Mouse (Mus musculus): ENCODE results near the gene Gas8. TPM values are rescaled to one million over a fixed set of nuclear protein-coding genes. Genes with fewer than 3 reads are reported as not detected.
"Not testable (repeated sequence)": the region's sequence is repeated elsewhere in the genome, so short reads cannot be mapped to it uniquely, and the experiment has no call there.

Gas8 gene
- polyA plus RNA-seq, 1 experiment from 2014 or later = 2.7 TPM

- Histone ChIP-seq H3K4me1 (ENCODE audit: insufficient read depth) (peaks cover 9% of the 10 kb centered on the region), H3K4me2 (ENCODE audit: low read depth, low read length) (no peak overlapping the region), H3K9ac (replicated peaks) (no peak overlapping the region), H3K36me3 (replicated peaks; ENCODE audit: insufficient read depth, low read length) (peaks cover 3% of the 10 kb centered on the region; the same call in 1 of the 2 replicates), H3K9me3 (ENCODE audit: low read length) (no peaks in the 10 kb centered on the region), H3K4me3 (ENCODE audit: low read depth, low read length) (no peak overlapping the region), H3K27me3 (ENCODE audit: insufficient read depth, low read length) (peaks cover 35% of the 10 kb centered on the region), H3K27ac (ENCODE audit: low read depth) (no peak overlapping the region)
- no peak for ATAC-seq
- TF ChIP-seq EP300 (IDR thresholded peaks at IDR 0.05; ENCODE audit: low read depth) (no peak), CTCF (IDR thresholded peaks at IDR 0.05; ENCODE audit: low read depth) (no peak)
- no peak for DNase-seq
- 65% methylated on average over 5 of the region's 5 CpGs for WGBS (ENCODE audit: insufficient replicate concordance)
These were observed 7.8 kb upstream of the Gas8 start for GRCm38 (mm10) chr8:123510819-123511218.

DNA sequence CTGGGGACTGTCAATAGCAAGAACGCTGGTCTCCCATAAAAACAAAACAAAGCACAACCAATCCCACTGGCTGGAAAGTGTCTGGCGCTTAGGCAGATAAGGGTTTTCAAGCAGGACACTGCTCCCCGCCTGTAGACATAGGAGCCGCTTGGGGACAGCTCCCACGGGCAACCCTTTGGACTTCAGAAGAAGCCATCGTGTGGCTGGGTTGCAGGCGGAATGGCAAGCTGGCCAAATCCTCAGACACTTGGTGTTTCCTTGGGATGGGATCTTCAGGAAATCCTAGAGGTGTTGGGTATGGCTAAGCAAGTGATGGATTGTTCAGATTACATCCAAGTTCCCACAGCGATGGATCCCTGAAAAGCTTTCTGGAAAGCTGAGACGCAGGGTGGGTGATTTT lies 4.5 kb upstream of the Gas8 start:
- no peak for ATAC-seq
- Histone ChIP-seq H3K27me3 (ENCODE audit: insufficient read depth, low read length) (peaks cover 37% of the 10 kb centered on the region), H3K36me3 (replicated peaks; ENCODE audit: insufficient read depth, low read length) (no peaks in the 10 kb centered on the region), H3K4me1 (ENCODE audit: insufficient read depth) (peaks cover 15% of the 10 kb centered on the region), H3K9ac (replicated peaks) (no peak overlapping the region), H3K9me3 (ENCODE audit: low read length) (no peaks in the 10 kb centered on the region), H3K27ac (ENCODE audit: low read depth) (no peak overlapping the region), H3K4me3 (ENCODE audit: low read depth, low read length) (peak overlapping the region; percentile 57; the same call in 1 of the 2 replicates), H3K4me2 (ENCODE audit: low read depth, low read length) (no peak overlapping the region)
- no peak for TF ChIP-seq CTCF (IDR thresholded peaks at IDR 0.05; ENCODE audit: low read depth)
- TF ChIP-seq EP300 (IDR thresholded peaks at IDR 0.05; ENCODE audit: low read depth) = no peak
- no peak for DNase-seq
- WGBS (ENCODE audit: insufficient replicate concordance) = 4% methylated on average over 9 of the region's 9 CpGs

DNA sequence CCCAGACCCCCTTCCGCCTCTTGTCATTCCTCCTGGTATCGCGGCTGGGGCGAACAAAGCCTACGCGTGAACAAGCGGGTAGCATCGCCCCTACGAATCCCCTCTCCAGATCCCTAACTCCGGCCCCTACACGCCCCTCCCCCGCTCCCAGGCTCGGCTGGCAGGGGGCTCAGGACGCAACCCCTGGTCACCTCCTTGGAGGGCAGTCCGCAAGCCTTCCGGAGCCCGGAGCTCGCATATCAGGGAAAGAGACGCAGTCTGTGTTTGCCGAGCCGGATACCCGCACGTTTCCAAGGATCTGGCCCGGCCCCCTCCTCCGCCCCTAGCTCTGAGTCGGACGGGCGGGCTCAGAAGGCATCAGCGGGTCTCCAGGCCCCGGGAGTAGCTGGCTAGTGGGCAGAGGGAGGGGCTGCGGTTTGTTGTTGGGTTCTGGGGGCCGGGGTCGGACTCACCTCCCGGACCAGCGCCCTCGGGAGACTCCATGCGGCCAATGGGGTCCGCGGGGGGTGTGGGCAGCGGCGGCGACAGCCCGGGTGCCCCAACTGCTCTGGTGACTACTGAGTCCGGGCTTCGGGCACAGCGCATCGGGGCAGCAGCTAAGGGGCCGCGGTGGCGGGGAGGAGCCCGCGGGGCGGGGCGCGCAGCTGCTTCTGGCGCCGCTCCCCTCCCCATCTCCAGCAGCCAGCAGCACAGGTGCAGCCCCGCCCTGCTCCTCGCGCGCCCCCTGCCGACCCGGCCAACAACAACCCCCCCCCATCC lies 3.7 kb upstream of the Gas8 start, which contains the start of gene Dbndd1:
Gene Dbndd1 (minus strand): TSS at position 683 of the 759 bp plus-strand sequence.
- DNase-seq (peak; percentile 48), ATAC-seq (no peak)
- no peak within 1 kb of the TSS; the same call in 1 of the 2 replicates for H3K9ac ChIP-seq (replicated peaks)
- H3K27ac ChIP-seq (ENCODE audit: low read depth) = no peak within 1 kb of the TSS
- H3K27me3 ChIP-seq (ENCODE audit: insufficient read depth, low read length) = peaks cover 37% of the 10 kb centered on the region
- 1% methylated on average over 49 of the region's 63 CpGs for WGBS (ENCODE audit: insufficient replicate concordance)
- H3K4me2 ChIP-seq (ENCODE audit: low read depth, low read length) = peak within 1 kb of the TSS; percentile 73
- no peaks in the 10 kb centered on the region for H3K36me3 ChIP-seq (replicated peaks; ENCODE audit: insufficient read depth, low read length)
- peak within 1 kb of the TSS; percentile 57 for H3K4me3 ChIP-seq (ENCODE audit: low read depth, low read length)
- peaks cover 18% of the 10 kb centered on the region for H3K4me1 ChIP-seq (ENCODE audit: insufficient read depth)
- no peaks in the 10 kb centered on the region for H3K9me3 ChIP-seq (ENCODE audit: low read length)
- TF ChIP-seq CTCF (IDR thresholded peaks at IDR 0.05; ENCODE audit: low read depth) (peak; percentile 11; the same call in 1 of the 2 replicates), EP300 (IDR thresholded peaks at IDR 0.05; ENCODE audit: low read depth) (no peak)

DNA sequence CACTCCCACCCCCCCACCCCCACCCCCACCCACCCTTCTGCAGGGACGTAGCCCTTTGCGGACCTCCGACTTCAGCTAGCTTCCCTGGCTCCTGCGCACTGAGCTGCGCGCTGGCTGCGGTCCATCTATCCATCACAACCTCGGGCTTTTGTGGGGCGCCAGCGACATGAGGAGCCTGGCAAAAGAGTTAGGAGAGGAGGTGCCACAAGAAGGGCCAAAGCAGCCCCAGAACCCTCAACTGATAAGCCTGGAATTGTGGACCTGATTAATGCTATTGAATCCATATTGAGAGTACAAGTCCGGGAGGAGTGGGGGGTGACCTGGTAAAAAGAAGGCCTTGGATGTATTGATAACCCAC lies 3.1 kb upstream of the Gas8 start:
- no peak for ATAC-seq
- Histone ChIP-seq H3K9me3 (ENCODE audit: low read length) (no peaks in the 10 kb centered on the region), H3K9ac (replicated peaks) (no peak overlapping the region), H3K4me3 (ENCODE audit: low read depth, low read length) (no peak overlapping the region; the same call in 1 of the 2 replicates), H3K4me2 (ENCODE audit: low read depth, low read length) (peak overlapping the region; percentile 73), H3K27ac (ENCODE audit: low read depth) (no peak overlapping the region), H3K36me3 (replicated peaks; ENCODE audit: insufficient read depth, low read length) (no peaks in the 10 kb centered on the region), H3K4me1 (ENCODE audit: insufficient read depth) (peaks cover 18% of the 10 kb centered on the region), H3K27me3 (ENCODE audit: insufficient read depth, low read length) (peaks cover 37% of the 10 kb centered on the region)
- 6% methylated on average over 10 of the region's 11 CpGs for WGBS (ENCODE audit: insufficient replicate concordance)
- TF ChIP-seq CTCF (IDR thresholded peaks at IDR 0.05; ENCODE audit: low read depth) (no peak), EP300 (IDR thresholded peaks at IDR 0.05; ENCODE audit: low read depth) (no peak)
- DNase-seq = no peak

- H3K4me3 ChIP-seq (ENCODE audit: low read depth, low read length) = no peak overlapping the region
- no peaks in the 10 kb centered on the region for H3K9me3 ChIP-seq (ENCODE audit: low read length)
- DNase-seq = peak; percentile 62
- H3K36me3 ChIP-seq (replicated peaks; ENCODE audit: insufficient read depth, low read length) = no peaks in the 10 kb centered on the region
- H3K9ac ChIP-seq (replicated peaks) = no peak overlapping the region
- no peak for TF ChIP-seq EP300 (IDR thresholded peaks at IDR 0.05; ENCODE audit: low read depth)
- no peak for TF ChIP-seq CTCF (IDR thresholded peaks at IDR 0.05; ENCODE audit: low read depth)
- H3K27ac ChIP-seq (ENCODE audit: low read depth) = no peak overlapping the region
- H3K27me3 ChIP-seq (ENCODE audit: insufficient read depth, low read length) = peaks cover 37% of the 10 kb centered on the region
- H3K4me2 ChIP-seq (ENCODE audit: low read depth, low read length) = no peak overlapping the region
- H3K4me1 ChIP-seq (ENCODE audit: insufficient read depth) = peaks cover 18% of the 10 kb centered on the region
- peak; percentile 12; the same call in 1 of the 2 replicates for ATAC-seq
- whole genome bisulfite sequencing (ENCODE audit: insufficient replicate concordance) = 41% methylated on average over 2 of the region's 2 CpGs
These were observed 2.0 kb upstream of the Gas8 start for GRCm38 (mm10) chr8:123516596-123516995.

- Histone ChIP-seq H3K9ac (replicated peaks) (no peak overlapping the region), H3K27ac (ENCODE audit: low read depth) (no peak overlapping the region), H3K36me3 (replicated peaks; ENCODE audit: insufficient read depth, low read length) (no peaks in the 10 kb centered on the region), H3K4me2 (ENCODE audit: low read depth, low read length) (peak overlapping the region; percentile 85), H3K4me1 (ENCODE audit: insufficient read depth) (peaks cover 18% of the 10 kb centered on the region), H3K27me3 (ENCODE audit: insufficient read depth, low read length) (peaks cover 28% of the 10 kb centered on the region), H3K9me3 (ENCODE audit: low read length) (no peaks in the 10 kb centered on the region), H3K4me3 (ENCODE audit: low read depth, low read length) (peak overlapping the region; percentile 64; the same call in 1 of the 2 replicates)
- DNase-seq = no peak
- no peak for TF ChIP-seq EP300 (IDR thresholded peaks at IDR 0.05; ENCODE audit: low read depth)
- TF ChIP-seq CTCF (IDR thresholded peaks at IDR 0.05; ENCODE audit: low read depth) = no peak
- 34% methylated on average over 10 of the region's 10 CpGs for WGBS (ENCODE audit: insufficient replicate concordance)
- 0 out of 2 replicates have a peak, but pooled peaks have one; percentile 2 for ATAC-seq
These were observed 462 bp upstream of the Gas8 start for GRCm38 (mm10) chr8:123518172-123518571.

DNA sequence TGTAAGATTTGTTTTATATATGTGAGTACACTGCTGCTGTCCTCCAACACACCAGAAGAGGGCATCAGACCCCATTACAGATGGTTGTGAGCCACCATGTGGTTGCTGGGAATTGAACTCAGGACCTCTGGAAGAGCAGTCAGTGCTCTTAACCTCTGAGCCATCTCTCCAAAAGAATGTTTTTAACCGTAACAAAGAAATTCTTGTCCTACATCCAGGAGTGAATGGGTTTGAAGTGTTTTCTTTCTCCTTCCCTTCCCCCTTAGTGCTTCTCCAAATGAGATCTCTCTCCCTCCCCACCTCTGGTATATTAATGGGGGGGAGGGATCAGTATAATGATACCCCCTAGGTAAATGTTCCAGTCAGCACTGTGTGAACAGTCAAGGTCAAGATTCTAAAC lies 1.4 kb downstream of the Gas8 start:
- H3K9me3 ChIP-seq (ENCODE audit: low read length); ATAC-seq; H3K4me2 ChIP-seq (ENCODE audit: low read depth, low read length); H3K36me3 ChIP-seq (replicated peaks; ENCODE audit: insufficient read depth, low read length); DNase-seq; H3K9ac ChIP-seq (replicated peaks); H3K27me3 ChIP-seq (ENCODE audit: insufficient read depth, low read length); H3K27ac ChIP-seq (ENCODE audit: low read depth); H3K4me3 ChIP-seq (ENCODE audit: low read depth, low read length): not testable (repeated sequence)
- 92% methylated on average over 1 of the region's 1 CpGs for WGBS (ENCODE audit: insufficient replicate concordance)
- H3K4me1 ChIP-seq (ENCODE audit: insufficient read depth) = peaks cover 12% of the 10 kb centered on the region
